Mouse (Mus musculus): ENCODE data around the gene Fam120a. TPM values are rescaled to one million over a fixed set of nuclear protein-coding genes. Genes with fewer than 3 reads are reported as not detected.

Gene Fam120a
- polyA plus RNA-seq, 1 experiment from 2014 or later, result 24.8 TPM

Other genes starting within 250 kb of the Fam120a start
- 8.6 and 10.3 TPM in 2 replicates for gene Phf2, start 96.9 kb downstream of the Fam120a start, polyA plus RNA-seq (2015; fragmentation: Nextera tagmentation; extraction: Ambion mirVana)
- gene Wnk2, start 180.0 kb upstream of the Fam120a start, polyA plus RNA-seq (2015; fragmentation: Nextera tagmentation; extraction: Ambion mirVana), result 2.6 and 3.1 TPM in 2 replicates
- gene Ninj1, start 219.5 kb upstream of the Fam120a start, polyA plus RNA-seq (2015; fragmentation: Nextera tagmentation; extraction: Ambion mirVana), result 61.1 and 62.7 TPM in 2 replicates
- 69.4 and 82.2 TPM in 2 replicates for gene Card19, start 248.0 kb upstream of the Fam120a start, polyA plus RNA-seq (2015; fragmentation: Nextera tagmentation; extraction: Ambion mirVana)